Comparison of ENCODE assay signal across 9 mouse cellular contexts in genomic region chr5:144318286-144318685, GRCm38 (mm10). TPM values are rescaled to one million over a fixed set of nuclear protein-coding genes. Genes with fewer than 3 reads are reported as not detected.
DNase-seq lines count a peak whose midpoint lies in the region; ATAC-seq and TF ChIP-seq lines count a peak whose summit lies in the region.
"Had no signal": no experiment of that assay in that cellular context is flagged by ENCODE, and none has a peak within 500 bp of the region (broad histone marks: within the 10 kb centered on the region; RNA-seq: fewer than 3 reads in every experiment).

No protein-coding gene starts in this region.

- DNase-seq in heart, postnatal 0 days (ENCODE audit: low spot score): no peak
- DNase-seq in heart, postnatal 4 days: no peak
- DNase-seq in Muller cell, postnatal 12 days (ENCODE audit: inconsistent ontology term): peak; percentile 5
- DNase-seq in left cerebral cortex, adult 9 months (ENCODE audit: low spot score in 2 of 2): no peak
- no peak for DNase-seq in thymus, postnatal 25 days
- DNase-seq in embryo, embryonic 9.5 days (ENCODE audit: extremely low spot score): no peak

- no peak for TF ChIP-seq CTCF in heart, postnatal 0 days (IDR thresholded peaks at IDR 0.05; ENCODE audit: low read depth)

- H3K4me2 ChIP-seq in heart, postnatal 0 days (ENCODE audit: low read depth, low read length): no peak overlapping the region
- no peak overlapping the region for H3K4me2 ChIP-seq in embryonic facial prominence, embryonic 15.5 days (replicated peaks)
- no peak overlapping the region for H3K4me2 ChIP-seq in lung, embryonic 16.5 days (ENCODE audit: low read depth, low read length)

- no peak for TF ChIP-seq EP300 in heart, postnatal 0 days (IDR thresholded peaks at IDR 0.05; ENCODE audit: low read depth)

- H3K36me3 ChIP-seq in heart, postnatal 0 days (replicated peaks; ENCODE audit: control insufficient read depth, insufficient read depth, low read length): no peaks in the 10 kb centered on the region
- H3K36me3 ChIP-seq in embryonic facial prominence, embryonic 15.5 days: no peaks in the 10 kb centered on the region
- no peaks in the 10 kb centered on the region for H3K36me3 ChIP-seq in lung, embryonic 16.5 days (ENCODE audit: control insufficient read depth, insufficient read depth, low read length)

- no peak overlapping the region for H3K9ac ChIP-seq in heart, postnatal 0 days (replicated peaks; ENCODE audit: low read depth, low read length)
- no peak overlapping the region for H3K9ac ChIP-seq in embryonic facial prominence, embryonic 15.5 days
- H3K9ac ChIP-seq in lung, embryonic 16.5 days (ENCODE audit: low read length): no peak overlapping the region

- no peaks in the 10 kb centered on the region for H3K27me3 ChIP-seq in heart, postnatal 0 days (ENCODE audit: control insufficient read depth, insufficient read depth, low read length)
- no peaks in the 10 kb centered on the region for H3K27me3 ChIP-seq in embryonic facial prominence, embryonic 15.5 days
- no peaks in the 10 kb centered on the region for H3K27me3 ChIP-seq in lung, embryonic 16.5 days (ENCODE audit: control insufficient read depth, insufficient read depth, low read depth, low read length)

- no peak for ATAC-seq in heart, postnatal 0 days (ENCODE audit: insufficient read depth, low read depth)
- ATAC-seq in embryonic facial prominence, embryonic 15.5 days (ENCODE audit: insufficient number of reproducible peaks, low FRiP score, low TSS enrichment, low read depth): peak; percentile 73; the same call in 1 of the 2 replicates
- ATAC-seq in lung, embryonic 16.5 days (ENCODE audit: low read depth): peak; percentile 77

- peak overlapping the region; percentile 32; the same call in 1 of the 2 replicates for H3K27ac ChIP-seq in heart, postnatal 0 days (ENCODE audit: low read depth)
- H3K27ac ChIP-seq in embryonic facial prominence, embryonic 15.5 days (replicated peaks): peak overlapping the region; percentile 55
- H3K27ac ChIP-seq in lung, embryonic 16.5 days (ENCODE audit: low read length): peak overlapping the region; percentile 91
- H3K27ac ChIP-seq: macrophage had no signal

- WGBS in heart, postnatal 0 days: 44% methylated on average over 6 of the region's 6 CpGs
- 33% methylated on average over 6 of the region's 6 CpGs for WGBS in embryonic facial prominence, embryonic 15.5 days
- WGBS in lung, embryonic 16.5 days: 27% methylated on average over 6 of the region's 6 CpGs

- H3K9me3 ChIP-seq in heart, postnatal 0 days (replicated peaks; ENCODE audit: control insufficient read depth, low read length): no peaks in the 10 kb centered on the region
- no peaks in the 10 kb centered on the region for H3K9me3 ChIP-seq in embryonic facial prominence, embryonic 15.5 days (replicated peaks)
- no peaks in the 10 kb centered on the region for H3K9me3 ChIP-seq in lung, embryonic 16.5 days (ENCODE audit: control insufficient read depth, low read length)

- peaks cover 22% of the 10 kb centered on the region for H3K4me1 ChIP-seq in heart, postnatal 0 days (ENCODE audit: control insufficient read depth, insufficient read depth)
- H3K4me1 ChIP-seq in embryonic facial prominence, embryonic 15.5 days: peaks cover 11% of the 10 kb centered on the region
- H3K4me1 ChIP-seq in lung, embryonic 16.5 days (replicated peaks; ENCODE audit: control insufficient read depth, insufficient read depth, low read length): peaks cover 45% of the 10 kb centered on the region

- no peak overlapping the region for H3K4me3 ChIP-seq in heart, postnatal 0 days (ENCODE audit: low read depth, low read length)
- no peak overlapping the region for H3K4me3 ChIP-seq in embryonic facial prominence, embryonic 15.5 days (replicated peaks)
- H3K4me3 ChIP-seq in lung, embryonic 16.5 days (ENCODE audit: low read length): no peak overlapping the region

RNA-seq across cellular contexts. Expression of gene Baiap2l1, which starts 39.6 kb away (rescaled TPM):
- total RNA-seq in heart, postnatal 0 days (2014; rRNA removed; ENCODE audit: low replicate concordance): 6.0 and 6.2 TPM in 2 replicates
- 10.2 and 11.1 TPM in 2 replicates for polyA plus RNA-seq in heart, postnatal 0 days (2015; fragmentation: Nextera tagmentation; extraction: Ambion mirVana)
- 10 to 100 TPM; 13.6 to 15.5 TPM for total RNA-seq in heart, postnatal 4 days (2021)
- 11.3 and 11.7 TPM in 2 replicates for polyA plus RNA-seq in embryonic facial prominence, embryonic 15.5 days (2015; fragmentation: Nextera tagmentation; extraction: Ambion mirVana)
- 12.2 and 12.3 TPM in 2 replicates for polyA plus RNA-seq in lung, embryonic 16.5 days (2015; fragmentation: Nextera tagmentation; extraction: Ambion mirVana)

Comparison
In these comparisons a context has a peak if more than half of its experiments do, and no peak if none do; other contexts are left out.
1. H3K27ac ChIP-seq: peak in every context shown above with its lines; median percentile 91 in lung, embryonic 16.5 days; 55 in embryonic facial prominence, embryonic 15.5 days; 32 in heart, postnatal 0 days.